Mouse (Mus musculus) urinary bladder, adult 2 months (tissue): ENCODE data around the gene Csrp3. TPM values are rescaled to one million over a fixed set of nuclear protein-coding genes. Genes with fewer than 3 reads are reported as not detected.

Experiments
- DNase-seq: peaks from one replicate; pipeline ENCODE4 v3.0.0; 2022; ENCODE audit warnings: low spot score
- polyA plus RNA-seq: library from polyadenylated mRNA; depleted of rRNA; stranded (reverse); fragments of >200 nt; gene quantifications from 2 replicates; pipeline ENCODE4 v1.2.3, GENCODE M21; 2012; rRNA removed

Gene Csrp3
- polyA plus RNA-seq, 1 experiment, result not detected

- no peak for DNase-seq
These were observed 18.5 kb downstream of the Csrp3 start for GRCm38 (mm10) chr7:48829177-48829910.

DNA sequence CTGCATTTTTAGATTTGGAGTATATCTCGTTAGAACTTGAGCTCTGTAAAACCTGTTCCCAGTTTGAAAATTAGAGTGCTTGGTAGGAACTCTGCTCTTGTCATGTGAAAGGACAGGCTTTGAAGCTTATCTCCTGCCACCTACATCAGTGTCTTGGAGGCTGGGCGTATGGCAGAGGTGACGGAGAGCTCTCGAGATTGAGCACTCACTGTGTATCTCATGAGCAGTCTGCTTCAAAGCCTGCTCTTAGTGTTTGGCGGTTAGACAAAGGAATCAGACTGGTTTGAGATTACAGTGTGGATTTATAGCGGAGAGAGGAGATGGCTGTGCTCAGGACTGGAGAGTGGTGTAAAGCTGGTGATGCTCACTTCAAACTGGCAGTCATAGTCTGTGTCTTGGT is 22.7 kb downstream of the Csrp3 start:
- DNase-seq, result no peak

- DNase-seq, result no peak
These were observed 23.2 kb downstream of the Csrp3 start for GRCm38 (mm10) chr7:48824671-48825070.

GRCm38 (mm10) chr7:48823621-48824020 is 24.2 kb downstream of the Csrp3 start:
- no peak for DNase-seq

DNA sequence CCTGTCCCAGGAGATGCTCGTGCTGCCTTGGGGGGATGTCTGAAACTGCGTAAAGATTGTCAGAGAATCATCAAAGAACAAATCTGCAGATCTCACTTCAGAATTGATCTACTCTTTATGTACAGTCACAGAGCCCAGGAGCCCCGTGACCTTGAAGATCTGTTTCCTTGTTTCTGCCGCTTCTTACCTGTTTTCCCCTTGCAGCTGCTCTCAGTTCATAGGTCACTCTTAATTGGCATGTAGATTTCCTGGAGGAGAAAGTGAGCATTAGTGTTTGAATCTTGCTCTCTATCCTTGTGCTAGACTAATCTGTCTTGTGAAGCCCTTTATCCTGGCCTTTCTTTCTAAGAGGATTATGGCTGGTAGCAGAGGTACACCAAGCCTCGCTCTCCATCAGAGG is 26.2 kb downstream of the Csrp3 start:
- DNase-seq, result no peak

GRCm38 (mm10) chr7:48813594-48813993 is 34.2 kb downstream of the Csrp3 start:
- DNase-seq, result no peak

GRCm38 (mm10) chr7:48812358-48812757 is 35.5 kb downstream of the Csrp3 start:
- no peak for DNase-seq

DNA sequence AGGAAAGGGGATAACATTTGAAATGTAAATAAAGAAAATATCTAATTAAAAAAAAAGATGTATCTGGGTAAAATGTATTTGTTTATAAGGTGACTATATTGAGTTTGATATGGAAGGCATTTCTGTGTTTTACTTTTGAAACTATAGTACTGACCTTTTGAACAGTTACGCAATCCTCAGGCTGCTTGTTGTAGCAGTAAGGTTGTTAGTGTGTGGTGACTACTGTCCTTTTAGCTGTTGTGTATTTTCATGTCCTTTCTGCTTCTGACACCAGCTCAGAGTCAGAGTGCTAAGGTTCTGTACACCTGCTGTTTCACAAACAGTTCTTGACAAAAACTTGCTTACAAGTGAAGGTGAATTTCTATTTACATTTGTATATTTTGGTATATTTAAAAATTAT is 37.2 kb downstream of the Csrp3 start:
- DNase-seq, result no peak

GRCm38 (mm10) chr7:48806587-48806986 is 41.2 kb downstream of the Csrp3 start:
- no peak for DNase-seq

DNA sequence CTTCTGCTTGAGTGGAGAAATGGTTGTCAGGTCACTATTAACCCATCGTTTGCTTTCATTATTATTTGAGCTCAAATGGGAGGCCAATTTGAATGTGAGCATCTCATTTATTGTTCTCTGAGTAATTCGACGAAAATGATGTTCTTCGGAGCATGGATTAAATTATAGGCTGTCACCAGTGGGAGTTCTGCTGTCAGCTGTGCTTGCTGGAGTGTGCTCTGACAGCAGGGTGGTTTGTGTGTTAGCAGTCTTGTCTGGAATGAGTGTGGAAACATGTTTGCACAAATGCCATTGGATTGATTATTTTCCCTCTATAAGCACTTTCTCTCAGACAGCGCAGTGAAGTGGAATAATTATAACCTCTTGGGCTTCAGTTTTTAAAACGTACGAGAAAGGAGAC is 44.5 kb downstream of the Csrp3 start:
- DNase-seq, result no peak

GRCm38 (mm10) chr7:48795130-48795529 is 52.7 kb downstream of the Csrp3 start:
- no peak for DNase-seq

DNA sequence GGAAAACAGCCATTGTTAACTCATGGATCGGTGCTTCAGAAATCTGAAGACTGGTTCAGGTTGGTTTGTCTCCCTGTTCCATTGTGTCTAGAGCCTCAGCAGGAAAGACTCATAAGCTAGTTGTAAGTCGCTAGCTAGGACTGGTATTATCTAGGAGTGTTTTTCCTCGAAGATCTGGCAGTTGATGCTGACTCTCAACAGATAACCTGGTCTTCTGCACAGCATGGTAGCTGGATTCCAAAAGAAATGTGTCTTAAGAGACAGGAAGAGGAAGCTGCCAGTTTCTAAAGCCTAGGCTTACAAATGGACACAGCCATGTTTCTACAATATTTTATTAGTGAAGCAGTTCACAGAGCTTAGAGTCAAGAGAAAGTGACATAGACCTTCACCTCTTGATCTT is 56.4 kb downstream of the Csrp3 start:
- DNase-seq, result no peak

- no peak for DNase-seq
These were observed 57.7 kb downstream of the Csrp3 start for GRCm38 (mm10) chr7:48790117-48790516.

DNA sequence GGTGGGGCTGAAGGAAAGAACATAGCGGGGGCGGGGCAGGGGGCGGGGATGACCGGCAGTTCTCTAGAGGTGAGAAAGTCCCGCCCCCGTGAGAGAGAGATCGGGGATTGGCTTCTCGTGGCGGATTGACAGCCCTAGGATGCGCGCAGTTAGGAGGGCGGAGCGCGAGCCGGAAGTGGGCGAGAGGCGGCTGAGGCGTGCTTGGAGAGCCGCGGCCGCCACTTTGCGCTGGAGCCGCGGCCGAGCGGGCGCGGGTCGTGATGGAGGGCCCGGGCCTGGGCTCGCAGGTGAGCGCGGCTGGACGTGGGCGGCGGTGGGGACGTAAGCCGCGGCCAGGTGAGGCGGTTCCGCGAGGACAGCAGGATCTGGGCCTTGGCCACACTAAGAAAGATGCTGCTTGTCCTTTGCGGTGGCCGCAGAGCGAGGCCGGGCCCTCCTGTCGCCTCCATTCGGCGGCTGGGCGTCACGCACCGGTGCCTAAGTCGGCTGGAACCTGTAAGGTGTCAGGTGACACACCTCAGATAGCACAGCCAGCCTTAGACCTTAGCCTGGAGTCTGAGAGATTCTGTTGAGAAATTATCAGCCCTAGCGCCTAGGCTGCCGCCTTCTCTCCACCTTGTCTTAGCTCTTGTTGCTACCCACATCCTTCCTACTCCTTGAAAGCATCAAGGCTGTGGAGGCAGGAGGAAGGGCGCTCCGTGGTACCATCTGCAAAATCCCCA is 58.8 kb downstream of the Csrp3 start, which contains the start of gene Zdhhc13:
TSS of gene Zdhhc13 (plus strand) at position 153 of the 722 bp plus-strand sequence.
- DNase-seq, result peak; percentile 75

- no peak for DNase-seq
These were observed 59.5 kb downstream of the Csrp3 start for GRCm38 (mm10) chr7:48788348-48788747.

DNA sequence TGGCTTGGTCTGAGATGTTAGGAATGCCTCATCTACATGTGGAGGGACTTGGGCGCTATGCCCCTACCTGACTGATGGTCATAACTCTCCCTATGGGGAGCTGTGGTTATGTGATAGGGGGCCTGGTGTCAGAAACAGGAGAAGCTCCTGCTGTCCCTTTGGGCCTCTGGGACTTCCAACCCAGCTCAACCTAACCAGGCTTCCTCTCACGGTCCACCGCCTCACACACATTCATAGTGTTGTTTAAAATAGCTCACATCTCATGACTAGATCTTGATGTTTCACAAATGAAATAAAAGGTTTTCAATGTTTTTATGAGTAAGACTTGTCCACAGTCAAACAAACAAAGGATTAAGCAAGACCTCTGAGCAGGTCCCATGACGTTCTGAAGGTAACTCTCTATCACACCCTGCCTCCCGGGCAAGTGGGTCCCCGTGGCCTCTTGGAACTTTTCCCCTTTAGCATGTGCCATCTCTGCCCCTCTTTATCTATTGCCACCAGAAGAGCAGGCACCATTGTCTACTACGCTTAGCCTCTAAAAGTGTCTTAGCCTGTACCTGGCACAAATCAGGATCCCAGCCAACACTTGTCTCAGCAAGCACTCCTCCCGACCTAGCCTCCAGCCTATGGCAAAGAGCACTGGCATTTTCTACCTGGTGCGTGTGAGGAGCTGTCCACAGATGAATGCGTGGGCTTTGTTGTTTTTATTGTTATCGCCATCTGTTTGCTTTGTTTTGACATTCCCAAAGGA is 62.9 kb downstream of the Csrp3 start:
- peak; percentile 23 for DNase-seq

- no peak for DNase-seq
These were observed 65.4 kb downstream of the Csrp3 start for GRCm38 (mm10) chr7:48782432-48782831.

Other genes with a start within 250 kb of the Csrp3 start
- 0.07 and 0.08 TPM in 2 replicates for gene Mrgprb3, start 204.2 kb downstream of the Csrp3 start, polyA plus RNA-seq
- gene Zdhhc13, start 59.0 kb downstream of the Csrp3 start, polyA plus RNA-seq, result 36.3 and 49.5 TPM in 2 replicates
- 0.48 and 0.60 TPM in 2 replicates for gene E2f8, start 33.6 kb upstream of the Csrp3 start, polyA plus RNA-seq
- 4.6 and 13.9 TPM in 2 replicates for gene Nav2, start 60.7 kb upstream of the Csrp3 start, polyA plus RNA-seq